Mouse (Mus musculus): ENCODE measurements around the gene Ddx24.

Ddx24 gene

GRCm38 (mm10) chr12:103389982-103390381, 35.6 kb downstream of the Ddx24 start:
- no peak for DNase-seq (ENCODE audit: low spot score in 2 of 2)

GRCm38 (mm10) chr12:103389348-103389727, 36.3 kb downstream of the Ddx24 start:
- DNase-seq (ENCODE audit: low spot score in 2 of 2), result no peak

- peak; percentile 96 to 98 for DNase-seq (ENCODE audit: low spot score in 2 of 2)
Observed at GRCm38 (mm10) chr12:103388505-103389347, 36.9 kb downstream of the Ddx24 start, which contains the start of gene Otub2. Otub2 (plus strand) TSS chr12:103388682.

GRCm38 (mm10) chr12:103380226-103380625, 45.4 kb downstream of the Ddx24 start:
- no peak for DNase-seq (ENCODE audit: low spot score in 2 of 2)

- peak in 1 of 2 experiments; percentile 61 for DNase-seq (ENCODE audit: low spot score in 2 of 2)
Observed at GRCm38 (mm10) chr12:103376774-103377173, 48.9 kb downstream of the Ddx24 start.

GRCm38 (mm10) chr12:103376124-103376523, 49.5 kb downstream of the Ddx24 start:
- DNase-seq (ENCODE audit: low spot score in 2 of 2), result peak; percentile 45 to 77

- no peak for DNase-seq (ENCODE audit: low spot score in 2 of 2)
Observed at GRCm38 (mm10) chr12:103373530-103374236, 51.9 kb downstream of the Ddx24 start.

GRCm38 (mm10) chr12:103371711-103372110, 53.9 kb downstream of the Ddx24 start:
- DNase-seq (ENCODE audit: low spot score in 2 of 2), result peak in 1 of 2 experiments; percentile 69

- DNase-seq (ENCODE audit: low spot score in 2 of 2), result no peak
Observed at GRCm38 (mm10) chr12:103370861-103371260, 54.8 kb downstream of the Ddx24 start.

GRCm38 (mm10) chr12:103368777-103369176, 56.9 kb downstream of the Ddx24 start:
- DNase-seq (ENCODE audit: low spot score in 2 of 2), result no peak

- DNase-seq (ENCODE audit: low spot score in 2 of 2), result no peak
Observed at GRCm38 (mm10) chr12:103368326-103368669, 57.3 kb downstream of the Ddx24 start.

GRCm38 (mm10) chr12:103367620-103368325, 57.9 kb downstream of the Ddx24 start:
- peak in 1 of 2 experiments; percentile 82 for DNase-seq (ENCODE audit: low spot score in 2 of 2)

GRCm38 (mm10) chr12:103367171-103367570, 58.5 kb downstream of the Ddx24 start:
- no peak for DNase-seq (ENCODE audit: low spot score in 2 of 2)

- no peak for DNase-seq (ENCODE audit: low spot score in 2 of 2)
Observed at GRCm38 (mm10) chr12:103362336-103362735, 63.3 kb downstream of the Ddx24 start.

GRCm38 (mm10) chr12:103361539-103362307, 63.9 kb downstream of the Ddx24 start:
- DNase-seq (ENCODE audit: low spot score in 2 of 2), result no peak

- DNase-seq (ENCODE audit: low spot score in 2 of 2), result no peak
Observed at GRCm38 (mm10) chr12:103360812-103361211, 64.8 kb downstream of the Ddx24 start.

- no peak for DNase-seq (ENCODE audit: low spot score in 2 of 2)
Observed at GRCm38 (mm10) chr12:103358951-103359801, 66.5 kb downstream of the Ddx24 start.

- DNase-seq (ENCODE audit: low spot score in 2 of 2), result no peak
Observed at GRCm38 (mm10) chr12:103358216-103358615, 67.4 kb downstream of the Ddx24 start.

All from left cerebral cortex, adult 9 months (tissue).